Mouse (Mus musculus): ENCODE measurements around the gene Frrs1. TPM values are rescaled to one million over a fixed set of nuclear protein-coding genes. Genes with fewer than 3 reads are reported as not detected.

Frrs1 gene
- total RNA-seq, 2 experiments from 2014 or later: 2.1 to 2.3 TPM

DNA sequence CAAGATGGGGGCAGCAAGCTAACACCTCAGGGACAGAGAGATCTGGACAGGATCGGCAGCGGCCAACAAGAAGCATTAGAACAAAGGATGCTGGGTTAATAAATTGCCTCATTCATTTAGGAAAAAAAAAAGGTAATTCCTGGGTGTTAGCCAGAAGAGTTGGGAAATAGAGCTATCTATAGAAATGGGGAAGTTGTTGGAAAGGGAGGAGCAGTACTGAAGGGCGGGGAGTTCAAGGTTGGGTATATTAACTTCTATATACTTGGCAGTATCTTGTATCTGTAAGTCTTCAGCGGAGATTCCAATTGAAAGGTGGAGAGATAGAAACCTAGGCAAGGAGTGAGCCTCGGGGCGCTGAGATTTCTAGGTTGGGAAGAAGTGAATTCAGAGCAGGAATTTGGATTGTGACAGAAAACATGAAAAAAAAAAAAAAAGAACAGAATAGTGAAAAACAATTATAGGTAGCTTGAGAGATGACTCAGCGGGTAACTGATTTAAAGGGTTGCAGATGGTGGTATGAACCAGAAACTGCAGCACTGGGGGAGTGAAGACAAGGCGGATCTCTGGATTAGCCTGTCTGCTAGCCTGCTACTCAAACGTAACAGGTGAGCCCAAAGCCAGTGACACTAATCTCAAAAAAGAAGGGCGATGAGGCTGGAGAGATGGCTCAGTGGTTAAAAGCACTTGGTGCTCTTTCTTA lies 14.2 kb upstream of the Frrs1 start:
- intact Hi-C loops (cut with DNase I; ENCODE audit: low total_unique reads): no loop called here
- DNase-seq: no peak

- no peak for DNase-seq
Measured at GRCm38 (mm10) chr3:116846084-116846483, 13.2 kb upstream of the Frrs1 start.

GRCm38 (mm10) chr3:116848099-116848498 lies 11.2 kb upstream of the Frrs1 start:
- intact Hi-C loops (cut with DNase I; ENCODE audit: low total_unique reads): no loop called here
- DNase-seq: no peak

More at GRCm38 (mm10) chr3:116846084-116846483, 13.2 kb upstream of the Frrs1 start:
- intact Hi-C loops (cut with DNase I; ENCODE audit: low total_unique reads): no loop called here

DNA sequence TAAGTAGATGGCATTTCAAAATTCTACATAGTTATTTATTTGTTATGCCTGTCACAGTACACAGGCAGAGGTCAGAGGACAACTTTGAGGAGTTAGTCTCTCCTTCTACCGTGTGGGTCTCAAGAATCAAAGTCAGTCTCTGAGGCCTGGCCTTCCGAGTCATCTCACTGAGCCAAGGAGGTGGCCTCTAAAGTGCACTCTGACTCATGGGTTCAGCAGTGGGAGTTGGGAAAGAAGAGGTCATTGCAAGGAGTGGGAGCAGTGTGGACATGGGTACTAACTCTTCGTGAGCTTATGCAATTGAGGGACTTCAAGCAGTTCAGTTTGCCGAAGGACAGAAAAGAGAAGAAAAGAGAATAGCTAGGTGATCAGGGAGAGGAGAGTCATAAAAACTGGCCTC lies 10.3 kb upstream of the Frrs1 start:
- no peak for DNase-seq
- intact Hi-C loops (cut with DNase I; ENCODE audit: low total_unique reads): no loop called here

DNA sequence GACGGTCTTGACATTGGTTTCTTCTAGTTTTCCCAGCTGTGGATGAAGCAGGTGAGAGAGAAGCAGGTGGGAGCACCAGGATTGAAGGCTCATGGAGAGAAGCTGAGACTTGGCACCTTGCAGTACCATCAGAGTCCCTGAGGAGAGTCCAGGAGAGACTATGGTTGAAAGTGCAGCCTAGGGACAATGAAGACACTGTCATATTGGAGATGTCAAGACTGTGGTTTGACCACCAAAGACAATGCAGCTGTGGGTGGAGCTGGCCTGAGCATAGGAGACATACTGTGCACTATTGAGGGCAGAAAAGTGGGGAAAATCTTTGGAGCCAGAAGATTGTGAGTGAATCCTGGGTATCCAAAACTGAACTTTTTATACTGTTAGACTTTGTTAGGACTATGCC lies 8.9 kb upstream of the Frrs1 start:
- no peak for DNase-seq
- intact Hi-C loops (cut with DNase I; ENCODE audit: low total_unique reads): no loop called here

GRCm38 (mm10) chr3:116852421-116852820 lies 6.8 kb upstream of the Frrs1 start:
- DNase-seq: no peak
- intact Hi-C loops (cut with DNase I; ENCODE audit: low total_unique reads): no loop called here

DNA sequence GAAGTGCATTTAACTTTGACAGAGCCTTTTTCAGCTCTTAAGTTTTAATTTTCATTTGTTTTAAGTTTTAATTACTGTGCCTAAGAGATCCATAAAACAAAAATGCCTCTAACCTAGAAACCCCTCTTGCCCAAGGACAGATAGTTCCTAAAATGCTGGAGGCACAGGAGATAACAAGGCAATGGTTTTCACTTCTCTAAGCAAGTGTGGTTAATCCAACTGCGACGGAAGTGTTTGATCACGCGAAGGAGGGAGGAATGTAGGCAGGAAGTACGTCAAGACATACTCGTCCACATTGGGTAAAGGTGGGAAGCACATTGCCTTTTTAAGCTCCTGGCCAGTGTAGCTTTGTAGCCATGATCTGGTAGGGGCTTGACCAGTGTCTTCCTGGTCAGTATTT lies 1.7 kb upstream of the Frrs1 start:
- intact Hi-C loops (cut with DNase I; ENCODE audit: low total_unique reads): no loop called here
- no peak for DNase-seq

- intact Hi-C loops (cut with DNase I; ENCODE audit: low total_unique reads): no loop called here
- no peak for DNase-seq
Measured at GRCm38 (mm10) chr3:116859752-116860151, 488 bp downstream of the Frrs1 start.

DNA sequence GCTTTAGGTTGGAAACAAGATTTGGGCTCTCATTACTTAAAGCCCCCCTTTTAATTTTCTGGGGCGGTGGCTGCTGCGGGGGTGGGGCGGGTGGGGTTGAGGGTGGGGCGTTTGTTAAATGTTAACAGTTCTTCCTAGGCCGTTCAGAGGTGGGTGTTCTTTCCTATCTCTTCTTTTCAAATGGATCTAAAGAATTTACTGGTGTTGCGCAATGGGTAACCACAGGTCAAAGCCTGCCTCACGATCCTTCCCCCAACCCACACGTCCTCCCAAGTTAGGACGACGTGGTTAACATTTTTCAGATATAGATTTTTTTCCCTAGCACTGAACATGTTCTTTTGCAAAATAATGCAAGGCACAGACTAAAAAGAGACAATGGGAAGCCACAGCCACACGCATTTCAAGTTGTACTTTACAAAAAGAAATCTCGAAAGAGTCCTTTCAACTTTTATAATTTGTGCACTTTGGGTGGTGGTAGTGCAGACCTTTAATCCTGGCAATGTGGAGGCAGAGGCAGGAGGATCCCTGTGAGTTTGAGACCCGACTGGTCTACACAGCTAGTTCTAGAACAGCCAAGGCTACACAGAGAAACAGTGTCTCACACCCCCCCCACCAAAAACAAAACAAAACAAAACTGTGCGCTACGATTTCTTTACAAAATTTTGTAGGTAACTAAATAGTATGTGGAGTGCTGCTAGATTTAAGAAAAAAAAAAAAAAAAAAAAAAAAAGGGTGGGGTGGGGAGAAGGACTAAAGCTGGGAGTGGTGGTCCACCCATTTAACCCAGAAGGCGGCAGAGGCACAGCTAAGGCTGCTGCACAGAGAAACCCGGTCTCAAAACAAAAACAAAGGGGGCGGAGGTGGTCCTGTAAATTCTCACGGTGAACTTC lies 1.3 kb downstream of the Frrs1 start:
- no peak for DNase-seq
- intact Hi-C loops (cut with DNase I; ENCODE audit: low total_unique reads): no loop called here

DNA sequence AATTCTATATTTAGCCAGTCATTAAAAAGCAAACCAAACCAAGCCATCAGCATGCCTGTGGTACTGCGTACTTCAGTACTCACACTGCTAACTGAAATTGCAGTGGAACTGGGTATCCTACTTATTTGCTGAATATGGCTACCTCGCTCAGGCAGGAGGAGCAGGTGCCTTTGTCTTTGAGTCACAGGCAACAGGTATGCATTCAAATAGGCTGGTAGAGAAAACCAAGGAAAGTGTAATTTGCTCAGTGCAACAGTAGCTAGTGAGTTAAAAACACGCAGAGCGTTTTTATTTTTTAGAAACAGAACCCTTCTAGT lies 1.9 kb downstream of the Frrs1 start:
- no peak for DNase-seq
- intact Hi-C loops (cut with DNase I; ENCODE audit: low total_unique reads): no loop called here

DNA sequence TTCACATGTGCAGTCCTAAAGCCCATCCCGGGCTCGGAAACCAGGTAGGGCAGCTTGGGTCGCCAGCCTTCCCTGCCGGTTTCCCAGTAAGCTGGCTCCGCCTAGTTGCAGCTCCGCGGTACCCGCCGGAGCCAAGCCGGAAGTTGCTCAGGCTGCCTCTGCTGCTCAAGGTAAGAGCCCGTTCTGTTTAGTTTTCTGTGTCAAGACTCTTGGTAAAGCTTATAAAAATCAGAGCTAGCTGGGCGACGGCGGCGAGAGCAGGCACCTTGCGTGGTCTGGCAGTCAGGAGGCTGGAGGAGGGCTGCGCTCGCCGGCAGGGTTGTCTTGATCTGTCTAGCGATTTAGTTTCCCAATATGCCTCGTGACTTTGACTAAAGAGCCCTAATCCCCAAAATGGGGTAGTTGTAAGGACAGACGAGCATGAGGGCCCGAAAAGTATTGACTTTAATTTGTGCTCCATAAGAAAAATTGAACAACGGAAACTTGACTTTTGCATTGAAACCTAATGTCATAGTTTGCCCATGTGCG lies 2.3 kb downstream of the Frrs1 start:
- intact Hi-C loops (cut with DNase I; ENCODE audit: low total_unique reads): no loop called here

DNA sequence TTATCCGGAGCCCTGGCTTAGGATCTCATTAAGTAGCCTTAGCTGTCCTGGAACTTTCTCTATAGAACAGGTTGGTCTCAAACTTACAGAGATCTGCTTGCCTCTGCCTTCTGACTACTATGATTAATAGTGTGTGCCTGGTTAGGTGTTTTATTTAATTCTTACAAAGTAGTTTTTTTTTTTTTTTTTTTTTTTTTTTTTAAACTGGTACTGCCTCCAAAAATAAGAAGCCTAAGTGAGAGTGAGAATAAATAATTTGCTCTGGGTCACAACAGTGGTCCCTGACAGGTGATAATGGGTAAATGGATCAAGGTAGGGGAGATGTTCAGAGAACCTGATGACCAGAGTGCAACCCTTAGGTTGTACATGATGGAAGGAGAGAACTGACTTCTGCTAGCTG lies 3.4 kb downstream of the Frrs1 start:
- intact Hi-C loops (cut with DNase I; ENCODE audit: low total_unique reads): no loop called here
- DNase-seq: no peak

More for the DNA sequence above, 2.3 kb downstream of the Frrs1 start:
- DNase-seq: peak; percentile 33

GRCm38 (mm10) chr3:116864421-116864820 lies 5.2 kb downstream of the Frrs1 start:
- DNase-seq: no peak

GRCm38 (mm10) chr3:116865199-116865636 lies 6.0 kb downstream of the Frrs1 start:
- intact Hi-C loops (cut with DNase I; ENCODE audit: low total_unique reads): no loop called here
- no peak for DNase-seq

More at GRCm38 (mm10) chr3:116864421-116864820, 5.2 kb downstream of the Frrs1 start:
- intact Hi-C loops (cut with DNase I; ENCODE audit: low total_unique reads): no loop called here

GRCm38 (mm10) chr3:116870372-116870771 lies 11.1 kb downstream of the Frrs1 start:
- intact Hi-C loops (cut with DNase I; ENCODE audit: low total_unique reads): no loop called here
- DNase-seq: no peak

DNA sequence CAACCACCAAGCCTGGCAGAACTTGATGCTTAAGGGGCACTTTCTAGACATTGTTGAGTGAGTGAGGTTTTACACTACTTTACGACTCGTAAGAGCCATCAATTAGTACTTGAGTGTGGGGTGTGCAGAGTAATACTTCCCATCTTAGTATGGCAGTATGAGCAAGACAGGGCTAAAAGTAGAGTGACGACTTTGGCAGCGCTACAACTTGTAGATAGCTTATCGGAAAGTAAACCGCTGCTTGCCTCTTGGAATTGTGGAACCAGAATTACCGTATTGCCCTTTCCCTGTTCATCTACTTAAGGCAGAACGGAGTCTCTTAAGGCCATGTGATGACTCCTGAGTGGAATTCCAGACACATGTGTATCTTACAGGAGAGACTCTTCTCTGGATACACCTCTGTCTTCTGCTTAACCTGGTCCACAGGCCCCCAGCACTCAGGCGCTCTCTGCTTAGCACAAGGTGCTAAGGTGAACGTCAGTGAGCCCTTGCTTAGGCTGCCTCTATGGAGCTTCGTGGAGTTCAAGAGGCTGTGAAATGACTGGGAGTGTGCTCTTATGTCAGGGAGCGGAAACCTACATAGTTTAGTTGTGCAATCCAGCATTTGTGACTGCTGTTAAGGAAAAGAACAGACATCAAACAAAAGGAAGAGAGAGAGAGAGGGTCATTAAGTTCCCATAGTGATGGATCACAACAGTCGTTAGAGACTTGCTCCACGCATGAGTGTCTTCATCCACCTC lies 23.1 kb downstream of the Frrs1 start:
- DNase-seq: no peak
- intact Hi-C loops (cut with DNase I; ENCODE audit: low total_unique reads): no loop called here

- intact Hi-C loops (cut with DNase I; ENCODE audit: low total_unique reads): no loop called here
- no peak for DNase-seq
Measured at GRCm38 (mm10) chr3:116884941-116885340, 25.7 kb downstream of the Frrs1 start.

DNA sequence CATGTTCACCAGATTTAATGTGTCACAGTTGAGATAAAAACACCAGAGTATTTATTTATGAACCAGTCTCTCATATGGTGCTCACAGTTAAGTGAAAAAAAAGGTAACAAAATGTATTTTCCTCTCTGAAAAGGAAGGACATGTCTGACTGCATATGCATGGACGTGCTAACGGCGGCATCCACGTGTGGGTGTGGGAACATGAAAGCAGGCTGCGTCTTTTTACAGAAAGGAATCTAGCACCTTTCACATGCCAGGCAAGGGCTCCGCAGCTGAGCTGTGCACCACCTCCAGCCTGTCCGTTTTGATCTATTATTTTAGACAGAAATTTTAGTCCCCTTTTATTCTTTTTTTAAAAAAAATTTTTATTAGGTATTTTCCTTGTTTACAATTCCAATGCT lies 30.1 kb downstream of the Frrs1 start:
- intact Hi-C loops (cut with DNase I; ENCODE audit: low total_unique reads): no loop called here
- no peak for DNase-seq

GRCm38 (mm10) chr3:116890576-116890975 lies 31.3 kb downstream of the Frrs1 start:
- DNase-seq: no peak
- intact Hi-C loops (cut with DNase I; ENCODE audit: low total_unique reads): no loop called here
